Mouse (Mus musculus) liver, embryonic 14.5 days (tissue): ENCODE results near the gene Tbck.

Experiments
- CTCF ChIP-seq: IDR thresholded peaks from 2 replicates; pipeline ENCODE4 v1.5.1; 2016; ENCODE audit warnings: antibody characterized with exemption, low read depth, control low read depth
- EP300 ChIP-seq: IDR thresholded peaks from 2 replicates; pipeline ENCODE4 v1.6.1; 2016; ENCODE audit warnings: antibody characterized with exemption, low read depth

DNA sequence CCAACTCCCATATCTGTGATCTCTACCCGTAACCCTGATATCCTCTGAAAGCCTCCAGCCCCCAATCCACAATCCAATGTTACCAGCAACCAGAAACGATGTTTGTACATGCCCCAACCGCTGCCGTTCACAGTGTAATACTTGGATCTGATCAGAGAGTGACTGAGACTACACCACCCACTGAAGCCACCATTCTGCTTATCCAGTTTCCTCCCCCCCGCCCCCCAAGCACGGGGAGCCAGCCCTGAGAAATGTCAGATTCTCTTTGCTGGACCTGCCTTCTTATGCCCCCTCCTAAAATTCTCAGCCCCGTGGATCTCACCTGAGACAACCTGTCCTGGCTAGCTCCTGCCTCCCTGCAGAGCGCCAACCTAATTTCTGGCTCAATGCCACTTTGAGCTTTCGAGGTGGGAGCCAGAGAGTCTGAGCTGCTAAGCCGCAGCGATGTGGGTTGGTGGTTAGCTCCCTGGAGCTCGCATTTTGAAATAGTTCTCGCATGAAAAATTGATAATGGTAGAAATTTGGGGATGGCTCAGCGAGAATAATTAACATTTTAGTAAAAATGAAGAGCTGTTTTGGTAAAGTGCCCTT is 180.5 kb downstream of the Tbck start:
- no peak for TF ChIP-seq CTCF
- no peak for TF ChIP-seq EP300
